Mouse (Mus musculus): Measurements from ENCODE around the gene Rbm15. TPM values are rescaled to one million over a fixed set of nuclear protein-coding genes. Genes with fewer than 3 reads are reported as not detected.

Rbm15 gene
- polyA plus RNA-seq, 1 experiment = 26.7 TPM

- no peak overlapping the region for H3K27ac ChIP-seq (ENCODE audit: control insufficient read depth, insufficient read depth, low read depth, low read length, poor library complexity)
- no peak overlapping the region for H3K4me3 ChIP-seq (replicated peaks; ENCODE audit: control insufficient read depth, low read depth, low read length)
- 81% methylated on average over 3 of the region's 3 CpGs for WGBS
- TF ChIP-seq POLR2A (IDR thresholded peaks at IDR 0.05; ENCODE audit: borderline replicate concordance, control insufficient read depth, low read depth, low read length) = no peak
- TF ChIP-seq CTCF (IDR thresholded peaks at IDR 0.05; ENCODE audit: control insufficient read depth, insufficient read depth, low read length) = no peak
- no peaks in the 10 kb centered on the region for H3K4me1 ChIP-seq (ENCODE audit: control insufficient read depth, insufficient read depth, low read length)
Observed at GRCm38 (mm10) chr3:107276626-107277025, 56.8 kb downstream of the Rbm15 start.

GRCm38 (mm10) chr3:107275996-107276395, 57.5 kb downstream of the Rbm15 start:
- H3K27ac ChIP-seq (ENCODE audit: control insufficient read depth, insufficient read depth, low read depth, low read length, poor library complexity) = no peak overlapping the region
- WGBS = 64% methylated on average over 4 of the region's 4 CpGs
- no peak overlapping the region for H3K4me3 ChIP-seq (replicated peaks; ENCODE audit: control insufficient read depth, low read depth, low read length)
- H3K4me1 ChIP-seq (ENCODE audit: control insufficient read depth, insufficient read depth, low read length) = no peaks in the 10 kb centered on the region
- TF ChIP-seq CTCF (IDR thresholded peaks at IDR 0.05; ENCODE audit: control insufficient read depth, insufficient read depth, low read length) = no peak
- no peak for TF ChIP-seq POLR2A (IDR thresholded peaks at IDR 0.05; ENCODE audit: borderline replicate concordance, control insufficient read depth, low read depth, low read length)

Other genes with a start within 250 kb of the Rbm15 start
- gene Kcna2, start 232.5 kb downstream of the Rbm15 start, polyA plus RNA-seq (2011; ENCODE audit: insufficient read depth, insufficient read length, low replicate concordance, missing spikeins) = 0.81 and 1.9 TPM in 2 replicates
- not detected in 2 replicates for gene Kcna10, start 150.6 kb downstream of the Rbm15 start, polyA plus RNA-seq (2011; ENCODE audit: insufficient read depth, insufficient read length, low replicate concordance, missing spikeins)
- gene Cym, start 111.9 kb downstream of the Rbm15 start, polyA plus RNA-seq (2011; ENCODE audit: insufficient read depth, insufficient read length, low replicate concordance, missing spikeins) = not detected in 2 replicates
- gene A630076J17Rik, start 103.1 kb downstream of the Rbm15 start, polyA plus RNA-seq (2011; ENCODE audit: insufficient read depth, insufficient read length, low replicate concordance, missing spikeins) = not detected in 2 replicates
- not detected in 2 replicates for gene Prok1, start 94.0 kb downstream of the Rbm15 start, polyA plus RNA-seq (2011; ENCODE audit: insufficient read depth, insufficient read length, low replicate concordance, missing spikeins)
- 38.4 and 57.7 TPM in 2 replicates for gene Lamtor5, start 54.8 kb downstream of the Rbm15 start, polyA plus RNA-seq (2011; ENCODE audit: insufficient read depth, insufficient read length, low replicate concordance, missing spikeins)
- gene Slc16a4, start 42.4 kb downstream of the Rbm15 start, polyA plus RNA-seq (2011; ENCODE audit: insufficient read depth, insufficient read length, low replicate concordance, missing spikeins) = 0.80 TPM in 1 of 2 replicates, not detected in the other
- not detected in 2 replicates for gene Kcnc4, start 125.9 kb upstream of the Rbm15 start, polyA plus RNA-seq (2011; ENCODE audit: insufficient read depth, insufficient read length, low replicate concordance, missing spikeins)
- 0.62 TPM in 1 of 2 replicates, not detected in the other for gene Slc6a17, start 184.3 kb upstream of the Rbm15 start, polyA plus RNA-seq (2011; ENCODE audit: insufficient read depth, insufficient read length, low replicate concordance, missing spikeins)
- not detected in 2 replicates for gene Ubl4b, start 221.4 kb upstream of the Rbm15 start, polyA plus RNA-seq (2011; ENCODE audit: insufficient read depth, insufficient read length, low replicate concordance, missing spikeins)